Mouse (Mus musculus) limb, embryonic 13.5 days (tissue): ENCODE data around the gene Tprkb. TPM values are rescaled to one million over a fixed set of nuclear protein-coding genes. Genes with fewer than 3 reads are reported as not detected.
"Not testable (repeated sequence)": the region's sequence is repeated elsewhere in the genome, so short reads cannot be mapped to it uniquely, and the experiment has no call there.

ENCODE experiments used
- ATAC-seq: fragments of 200-750 bp; cut with Nextera tagmentation; 2 replicates; pipeline ENCODE4 v1.8.0; 2017; ENCODE audit warnings: low read depth, moderate number of reproducible peaks, moderate TSS enrichment; ENCODE audit not compliant: low FRiP score
- H3K27ac ChIP-seq: fragments of 300-500 bp; sonication (generic); 2 replicates; pipeline ENCODE4 v1.5.1; 2015; ENCODE audit warnings: inconsistent platforms, mild to moderate bottlenecking, moderate library complexity
- H3K27me3 ChIP-seq: fragments of 300-500 bp; sonication (generic); 2 replicates; pipeline ENCODE4 v1.6.1; 2015; ENCODE audit warnings: mild to moderate bottlenecking, inconsistent platforms
- H3K36me3 ChIP-seq: fragments of 300-500 bp; sonication (generic); 2 replicates; pipeline ENCODE4 v1.6.1; 2015; ENCODE audit warnings: inconsistent platforms, mild to moderate bottlenecking, moderate library complexity
- H3K4me1 ChIP-seq: fragments of 300-500 bp; sonication (generic); 2 replicates; pipeline ENCODE4 v1.6.1; 2015; ENCODE audit warnings: inconsistent platforms
- H3K4me2 ChIP-seq: fragments of 300-500 bp; sonication (generic); replicated peaks from 2 replicates; pipeline ENCODE4 v1.6.1; 2015; ENCODE audit warnings: inconsistent platforms, mild to moderate bottlenecking, moderate library complexity
- H3K4me3 ChIP-seq: fragments of 300-500 bp; sonication (generic); 2 replicates; pipeline ENCODE4 v1.5.1; 2015; ENCODE audit warnings: moderate library complexity, mild to moderate bottlenecking, inconsistent platforms
- H3K9ac ChIP-seq: fragments of 300-500 bp; sonication (generic); 2 replicates; pipeline ENCODE4 v1.6.1; 2015; ENCODE audit warnings: mild to moderate bottlenecking, inconsistent platforms
- H3K9me3 ChIP-seq: fragments of 300-500 bp; sonication (generic); 2 replicates; pipeline ENCODE4 v1.6.1; 2016; ENCODE audit warnings: inconsistent platforms
- WGBS: fragments of 180-500 bp; shearing (Covaris S2); methylation state at CpG from one replicate; pipeline ENCODE4 v1.1.7; 2015; 5-methylcytosine and 5-hydroxymethylcytosine counted together
- polyA plus RNA-seq: library from polyadenylated mRNA; unstranded; fragments of >200 nt; fragmentation: Nextera tagmentation; extraction: Ambion mirVana; gene quantifications from 2 replicates; pipeline ENCODE4 v1.2.1, GENCODE M21; 2015

Tprkb gene
- polyA plus RNA-seq, result 38.4 and 38.8 TPM in 2 replicates

DNA sequence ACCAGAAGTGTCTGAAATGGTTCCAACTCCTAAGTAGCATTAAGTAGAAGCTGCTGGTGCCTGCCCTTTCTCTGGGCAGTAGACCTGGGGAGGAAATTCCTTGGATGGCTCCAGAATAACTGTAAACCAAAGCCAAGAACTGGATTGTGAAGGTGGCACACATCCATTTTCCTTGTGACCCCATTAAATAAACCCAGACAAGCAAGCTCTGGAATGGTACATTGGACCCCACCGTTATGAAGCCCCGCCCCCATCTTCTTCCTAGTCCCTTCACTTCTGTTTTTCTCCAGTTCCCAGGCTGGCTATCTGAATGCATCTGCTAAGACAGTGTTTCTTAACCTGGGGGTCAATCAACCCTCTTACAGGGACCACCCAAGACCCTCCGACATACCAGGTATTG is at the start of gene Tprkb:
TSS of gene Tprkb (plus strand) at position 279 of the 400 bp plus-strand sequence.
- Histone ChIP-seq H3K4me3 (no peak within 1 kb of the TSS), H3K4me1 (peaks cover 12% of the 10 kb centered on the region), H3K36me3 (no peaks in the 10 kb centered on the region), H3K9ac (no peak within 1 kb of the TSS), H3K9me3 (no peaks in the 10 kb centered on the region), H3K27ac (no peak within 1 kb of the TSS), H3K27me3 (no peaks in the 10 kb centered on the region), H3K4me2 (no peak within 1 kb of the TSS)
- no peak for ATAC-seq
- 79% methylated on average over 3 of the region's 3 CpGs for WGBS

- Histone ChIP-seq H3K27ac (no peak overlapping the region), H3K4me3 (no peak overlapping the region), H3K9ac (no peak overlapping the region), H3K4me2 (no peak overlapping the region), H3K9me3 (no peaks in the 10 kb centered on the region), H3K36me3 (no peaks in the 10 kb centered on the region), H3K27me3 (no peaks in the 10 kb centered on the region), H3K4me1 (no peaks in the 10 kb centered on the region)
- WGBS, result 83% methylated on average over 3 of the region's 3 CpGs
- ATAC-seq, result no peak
These were observed 49.1 kb upstream of the Tprkb start for GRCm38 (mm10) chr6:85862565-85862964.

GRCm38 (mm10) chr6:85863136-85863535 is 48.5 kb upstream of the Tprkb start:
- no peak for ATAC-seq
- Histone ChIP-seq H3K9me3 (no peaks in the 10 kb centered on the region), H3K4me1 (no peaks in the 10 kb centered on the region), H3K4me3 (no peak overlapping the region), H3K9ac (no peak overlapping the region), H3K27me3 (no peaks in the 10 kb centered on the region), H3K36me3 (no peaks in the 10 kb centered on the region), H3K4me2 (no peak overlapping the region), H3K27ac (no peak overlapping the region)
- WGBS, result 89% methylated on average over 2 of the region's 2 CpGs

DNA sequence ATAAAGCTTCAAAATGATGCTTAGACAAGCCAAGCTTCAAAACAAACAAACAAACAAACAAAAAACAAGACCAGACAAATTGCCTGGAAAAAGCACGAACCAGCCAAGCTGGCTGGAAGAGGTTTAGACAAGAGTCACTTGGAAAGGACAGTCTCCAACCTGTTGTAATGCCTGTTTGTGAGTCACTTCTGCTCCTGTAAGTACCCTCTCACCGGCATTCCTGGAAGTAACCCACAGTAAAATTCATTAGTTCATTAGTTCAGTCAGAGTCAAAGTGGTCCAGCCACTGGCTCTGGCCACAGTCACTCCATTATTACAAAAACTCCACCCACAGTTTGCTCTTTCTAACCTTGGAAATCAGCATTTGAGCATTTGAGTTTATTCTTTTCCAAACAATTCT is 47.8 kb upstream of the Tprkb start:
- ATAC-seq, result no peak
- Histone ChIP-seq H3K27ac (no peak overlapping the region), H3K9ac (no peak overlapping the region), H3K4me1 (no peaks in the 10 kb centered on the region), H3K4me3 (no peak overlapping the region), H3K36me3 (no peaks in the 10 kb centered on the region), H3K4me2 (no peak overlapping the region), H3K9me3 (no peaks in the 10 kb centered on the region), H3K27me3 (no peaks in the 10 kb centered on the region)
- WGBS, result 86% methylated on average over 2 of the region's 2 CpGs

GRCm38 (mm10) chr6:85864900-85865639 is 46.6 kb upstream of the Tprkb start:
- ATAC-seq, H3K36me3 ChIP-seq, H3K27me3 ChIP-seq, H3K9me3 ChIP-seq, H3K27ac ChIP-seq, H3K4me3 ChIP-seq, H3K4me2 ChIP-seq, H3K9ac ChIP-seq, H3K4me1 ChIP-seq: not testable (repeated sequence)
- 67% methylated on average over 6 of the region's 7 CpGs for WGBS

GRCm38 (mm10) chr6:85866166-85866565 is 45.5 kb upstream of the Tprkb start:
- H3K4me1 ChIP-seq, H3K27ac ChIP-seq, ATAC-seq, H3K4me2 ChIP-seq, H3K9ac ChIP-seq, H3K4me3 ChIP-seq, H3K36me3 ChIP-seq, H3K27me3 ChIP-seq, H3K9me3 ChIP-seq: not testable (repeated sequence)
- 85% methylated on average over 3 of the region's 3 CpGs for WGBS

DNA sequence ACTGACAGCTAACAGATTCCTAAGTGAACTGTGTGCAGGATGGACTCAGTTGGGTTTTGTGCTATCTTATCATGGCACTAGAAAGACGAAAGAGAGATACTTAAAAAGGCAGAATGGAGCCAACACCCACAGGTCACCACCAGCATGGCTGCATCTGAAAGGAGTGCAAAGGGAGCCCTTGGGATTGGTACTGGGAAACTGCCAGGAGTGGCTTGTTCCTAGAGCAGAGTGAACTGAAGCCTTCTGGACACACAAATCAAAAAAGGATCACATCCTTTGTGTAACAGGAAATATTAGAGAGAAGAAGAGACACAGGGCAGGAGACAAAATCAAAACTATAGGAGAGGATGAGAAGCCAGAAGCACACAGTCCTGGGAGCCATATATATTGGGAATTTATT is 44.7 kb upstream of the Tprkb start:
- not testable (repeated sequence) for H3K27me3 ChIP-seq, H3K36me3 ChIP-seq, H3K4me3 ChIP-seq, H3K27ac ChIP-seq, ATAC-seq, H3K4me1 ChIP-seq, H3K4me2 ChIP-seq, H3K9ac ChIP-seq, H3K9me3 ChIP-seq
- 70% methylated on average over 1 of the region's 1 CpGs for WGBS

DNA sequence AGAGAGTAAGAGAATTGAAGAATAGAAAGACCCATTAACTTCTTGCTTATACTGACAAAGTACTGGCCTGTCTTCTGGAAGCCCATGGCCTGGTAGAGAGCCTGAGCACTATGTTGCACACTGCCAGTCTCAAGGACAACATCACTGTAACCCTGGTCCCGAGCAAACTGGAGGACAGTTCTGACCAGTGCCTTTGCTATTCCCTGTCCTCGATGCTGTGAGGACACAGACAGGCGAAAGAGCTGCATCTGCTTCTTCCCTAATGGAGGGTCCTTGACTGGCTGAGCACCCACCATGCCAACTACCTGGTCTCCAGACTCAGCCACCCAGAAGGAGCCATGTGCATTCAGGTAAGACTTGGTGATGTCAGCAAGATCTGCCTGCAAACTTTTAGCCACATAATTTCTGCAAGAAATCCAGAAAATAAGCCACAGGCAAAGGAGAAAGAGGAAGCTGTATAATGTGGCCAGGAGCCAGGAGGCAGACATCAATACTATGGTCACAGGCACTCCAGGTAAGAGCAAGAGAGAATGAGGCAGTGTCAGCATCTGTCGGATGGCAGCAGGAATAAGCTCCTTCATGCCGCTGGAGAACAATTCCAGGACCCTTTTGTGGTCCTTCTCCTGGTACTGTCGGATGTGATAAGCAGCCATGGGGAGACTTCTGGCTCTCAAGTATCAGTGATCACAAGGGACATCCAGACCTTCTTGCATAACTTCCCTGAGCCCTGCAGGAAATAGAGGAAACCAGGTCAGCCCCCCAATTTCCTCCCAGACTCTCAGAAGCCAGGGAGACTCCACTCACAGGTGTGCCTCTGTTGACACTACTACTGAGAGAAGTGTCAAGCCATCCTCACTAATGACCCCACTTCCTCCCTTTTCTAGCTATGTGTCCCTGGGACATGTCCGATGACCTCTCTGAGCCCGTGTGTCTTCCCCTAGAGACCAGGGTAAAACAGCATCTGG is 43.7 kb upstream of the Tprkb start:
- no peaks in the 10 kb centered on the region for H3K36me3 ChIP-seq
- no peaks in the 10 kb centered on the region for H3K4me1 ChIP-seq
- no peaks in the 10 kb centered on the region for H3K9me3 ChIP-seq
- H3K4me2 ChIP-seq, result no peak overlapping the region
- no peak for ATAC-seq
- H3K27ac ChIP-seq, result no peak overlapping the region
- no peaks in the 10 kb centered on the region for H3K27me3 ChIP-seq
- no peak overlapping the region for H3K9ac ChIP-seq
- no peak overlapping the region for H3K4me3 ChIP-seq
- WGBS, result 80% methylated on average over 8 of the region's 8 CpGs

GRCm38 (mm10) chr6:85869006-85869405 is 42.7 kb upstream of the Tprkb start, which contains the start of gene Nat8f2:
TSS of gene Nat8f2 (minus strand) at chr6:85869158.
- not testable (repeated sequence) for H3K9ac ChIP-seq, H3K9me3 ChIP-seq, H3K36me3 ChIP-seq, H3K4me1 ChIP-seq, H3K4me3 ChIP-seq, H3K27me3 ChIP-seq, H3K4me2 ChIP-seq, ATAC-seq, H3K27ac ChIP-seq
- 80% methylated on average over 5 of the region's 5 CpGs for WGBS

- not testable (repeated sequence) for H3K4me1 ChIP-seq, H3K27ac ChIP-seq, H3K36me3 ChIP-seq, H3K4me3 ChIP-seq, H3K4me2 ChIP-seq, ATAC-seq, H3K27me3 ChIP-seq, H3K9ac ChIP-seq
- H3K9me3 ChIP-seq, result peaks cover 21% of the 10 kb centered on the region
- 94% methylated on average over 9 of the region's 9 CpGs for WGBS
These were observed 28.4 kb upstream of the Tprkb start for GRCm38 (mm10) chr6:85883246-85883645.

- H3K9ac ChIP-seq, result no peak overlapping the region
These were observed 27.4 kb upstream of the Tprkb start for GRCm38 (mm10) chr6:85884311-85884710.

GRCm38 (mm10) chr6:85888961-85889360 is 22.7 kb upstream of the Tprkb start:
- Histone ChIP-seq H3K4me3 (no peak overlapping the region), H3K36me3 (no peaks in the 10 kb centered on the region), H3K9ac (no peak overlapping the region), H3K4me2 (no peak overlapping the region), H3K9me3 (peaks cover 17% of the 10 kb centered on the region), H3K27me3 (no peaks in the 10 kb centered on the region), H3K4me1 (no peaks in the 10 kb centered on the region), H3K27ac (no peak overlapping the region)
- no peak for ATAC-seq
- whole genome bisulfite sequencing, result 85% methylated on average over 2 of the region's 2 CpGs

More at GRCm38 (mm10) chr6:85884311-85884710, 27.4 kb upstream of the Tprkb start:
- Histone ChIP-seq H3K4me3 (no peak overlapping the region), H3K27ac (no peak overlapping the region), H3K27me3 (no peaks in the 10 kb centered on the region), H3K4me2 (no peak overlapping the region), H3K9me3 (peaks cover 21% of the 10 kb centered on the region), H3K36me3 (no peaks in the 10 kb centered on the region), H3K4me1 (no peaks in the 10 kb centered on the region)
- WGBS, result 92% methylated on average over 1 of the region's 1 CpGs
- ATAC-seq, result no peak
